Mouse (Mus musculus): ENCODE data around the gene Clec4g. TPM values are rescaled to one million over a fixed set of nuclear protein-coding genes. Genes with fewer than 3 reads are reported as not detected.

Gene Clec4g
- polyA plus RNA-seq, 1 experiment from 2014 or later, result 0.88 TPM

- ATAC-seq (no peak), DNase-seq (ENCODE audit: low spot score) (no peak)
- Histone ChIP-seq H3K4me1 (ENCODE audit: insufficient read depth, low read depth, low read length) (no peaks in the 10 kb centered on the region), H3K36me3 (ENCODE audit: insufficient read depth, low read length) (0 out of 2 replicates have a peak, but pooled peaks cover 3% of the 10 kb centered on the region), H3K4me3 (ENCODE audit: low read depth, low read length) (no peak overlapping the region), H3K27ac (ENCODE audit: low read length) (no peak overlapping the region), H3K9ac (replicated peaks; ENCODE audit: low read depth) (no peak overlapping the region), H3K9me3 (ENCODE audit: low read length) (no peaks in the 10 kb centered on the region), H3K27me3 (replicated peaks; ENCODE audit: insufficient read depth, low read length) (no peaks in the 10 kb centered on the region), H3K4me2 (replicated peaks; ENCODE audit: low read depth, low read length) (no peak overlapping the region)
- 61% methylated on average over 6 of the region's 6 CpGs for WGBS
- TF ChIP-seq EP300 (IDR thresholded peaks at IDR 0.05), result no peak
- no peak for TF ChIP-seq CTCF (IDR thresholded peaks at IDR 0.05)
Measured at GRCm38 (mm10) chr8:3683408-3684176, 36.9 kb downstream of the Clec4g start.

GRCm38 (mm10) chr8:3682435-3682834, 38.0 kb downstream of the Clec4g start:
- WGBS, result 90% methylated on average over 5 of the region's 5 CpGs
- 0 out of 2 replicates have a peak, but pooled peaks cover 2% of the 10 kb centered on the region for H3K4me1 ChIP-seq (ENCODE audit: insufficient read depth, low read depth, low read length)
- 0 out of 2 replicates have a peak, but pooled peaks cover 3% of the 10 kb centered on the region for H3K36me3 ChIP-seq (ENCODE audit: insufficient read depth, low read length)
- H3K4me2 ChIP-seq (replicated peaks; ENCODE audit: low read depth, low read length), result no peak overlapping the region
- TF ChIP-seq CTCF (IDR thresholded peaks at IDR 0.05) (no peak), EP300 (IDR thresholded peaks at IDR 0.05) (no peak)
- no peak overlapping the region for H3K27ac ChIP-seq (ENCODE audit: low read length)
- H3K4me3 ChIP-seq (ENCODE audit: low read depth, low read length), result no peak overlapping the region
- H3K9ac ChIP-seq (replicated peaks; ENCODE audit: low read depth), result no peak overlapping the region
- no peaks in the 10 kb centered on the region for H3K9me3 ChIP-seq (ENCODE audit: low read length)
- no peaks in the 10 kb centered on the region for H3K27me3 ChIP-seq (replicated peaks; ENCODE audit: insufficient read depth, low read length)
- no peak for ATAC-seq
- DNase-seq (ENCODE audit: low spot score), result no peak

GRCm38 (mm10) chr8:3679656-3680055, 40.8 kb downstream of the Clec4g start:
- H3K27ac ChIP-seq (ENCODE audit: low read length), result no peak overlapping the region
- H3K36me3 ChIP-seq (ENCODE audit: insufficient read depth, low read length), result 0 out of 2 replicates have a peak, but pooled peaks cover 3% of the 10 kb centered on the region
- no peak for TF ChIP-seq CTCF (IDR thresholded peaks at IDR 0.05)
- TF ChIP-seq EP300 (IDR thresholded peaks at IDR 0.05), result no peak
- no peak overlapping the region for H3K9ac ChIP-seq (replicated peaks; ENCODE audit: low read depth)
- H3K27me3 ChIP-seq (replicated peaks; ENCODE audit: insufficient read depth, low read length), result no peaks in the 10 kb centered on the region
- no peak overlapping the region for H3K4me2 ChIP-seq (replicated peaks; ENCODE audit: low read depth, low read length)
- DNase-seq (ENCODE audit: low spot score) (no peak), ATAC-seq (no peak)
- H3K4me1 ChIP-seq (ENCODE audit: insufficient read depth, low read depth, low read length), result 0 out of 2 replicates have a peak, but pooled peaks cover 2% of the 10 kb centered on the region
- 62% methylated on average over 5 of the region's 5 CpGs for WGBS
- H3K9me3 ChIP-seq (ENCODE audit: low read length), result no peaks in the 10 kb centered on the region
- H3K4me3 ChIP-seq (ENCODE audit: low read depth, low read length), result no peak overlapping the region

GRCm38 (mm10) chr8:3679236-3679635, 41.2 kb downstream of the Clec4g start:
- Histone ChIP-seq H3K4me3 (ENCODE audit: low read depth, low read length) (no peak overlapping the region), H3K4me2 (replicated peaks; ENCODE audit: low read depth, low read length) (no peak overlapping the region), H3K9ac (replicated peaks; ENCODE audit: low read depth) (no peak overlapping the region), H3K36me3 (ENCODE audit: insufficient read depth, low read length) (0 out of 2 replicates have a peak, but pooled peaks cover 3% of the 10 kb centered on the region), H3K27ac (ENCODE audit: low read length) (no peak overlapping the region), H3K27me3 (replicated peaks; ENCODE audit: insufficient read depth, low read length) (no peaks in the 10 kb centered on the region), H3K9me3 (ENCODE audit: low read length) (no peaks in the 10 kb centered on the region), H3K4me1 (ENCODE audit: insufficient read depth, low read depth, low read length) (0 out of 2 replicates have a peak, but pooled peaks cover 2% of the 10 kb centered on the region)
- WGBS, result 95% methylated on average over 23 of the region's 23 CpGs
- ATAC-seq (no peak), DNase-seq (ENCODE audit: low spot score) (no peak)
- TF ChIP-seq CTCF (IDR thresholded peaks at IDR 0.05) (no peak), EP300 (IDR thresholded peaks at IDR 0.05) (no peak)

GRCm38 (mm10) chr8:3678831-3679230, 41.6 kb downstream of the Clec4g start:
- H3K4me2 ChIP-seq (replicated peaks; ENCODE audit: low read depth, low read length), result no peak overlapping the region
- no peaks in the 10 kb centered on the region for H3K9me3 ChIP-seq (ENCODE audit: low read length)
- no peak overlapping the region for H3K27ac ChIP-seq (ENCODE audit: low read length)
- TF ChIP-seq CTCF (IDR thresholded peaks at IDR 0.05), result no peak
- TF ChIP-seq EP300 (IDR thresholded peaks at IDR 0.05), result no peak
- DNase-seq (ENCODE audit: low spot score), result no peak
- no peak overlapping the region for H3K9ac ChIP-seq (replicated peaks; ENCODE audit: low read depth)
- no peak for ATAC-seq
- 96% methylated on average over 23 of the region's 23 CpGs for WGBS
- H3K4me1 ChIP-seq (ENCODE audit: insufficient read depth, low read depth, low read length), result 0 out of 2 replicates have a peak, but pooled peaks cover 2% of the 10 kb centered on the region
- no peak overlapping the region for H3K4me3 ChIP-seq (ENCODE audit: low read depth, low read length)
- 0 out of 2 replicates have a peak, but pooled peaks cover 3% of the 10 kb centered on the region for H3K36me3 ChIP-seq (ENCODE audit: insufficient read depth, low read length)
- no peaks in the 10 kb centered on the region for H3K27me3 ChIP-seq (replicated peaks; ENCODE audit: insufficient read depth, low read length)

GRCm38 (mm10) chr8:3676993-3677579, 43.4 kb downstream of the Clec4g start:
- peak overlapping the region; percentile 71 for H3K4me2 ChIP-seq (replicated peaks; ENCODE audit: low read depth, low read length)
- 0 out of 2 replicates have a peak, but pooled peaks have one; percentile 0 for ATAC-seq
- DNase-seq (ENCODE audit: low spot score), result no peak
- peak overlapping the region; percentile 90 for H3K27ac ChIP-seq (ENCODE audit: low read length)
- peak overlapping the region; percentile 85 for H3K4me3 ChIP-seq (ENCODE audit: low read depth, low read length)
- WGBS, result 2% methylated on average over 15 of the region's 15 CpGs
- TF ChIP-seq EP300 (IDR thresholded peaks at IDR 0.05) (no peak), CTCF (IDR thresholded peaks at IDR 0.05) (no peak)
- peaks cover 5% of the 10 kb centered on the region; the same call in 1 of the 2 replicates for H3K4me1 ChIP-seq (ENCODE audit: insufficient read depth, low read depth, low read length)
- 0 out of 2 replicates have a peak, but pooled peaks cover 3% of the 10 kb centered on the region for H3K36me3 ChIP-seq (ENCODE audit: insufficient read depth, low read length)
- H3K9me3 ChIP-seq (ENCODE audit: low read length), result no peaks in the 10 kb centered on the region
- H3K9ac ChIP-seq (replicated peaks; ENCODE audit: low read depth), result peak overlapping the region; percentile 91
- H3K27me3 ChIP-seq (replicated peaks; ENCODE audit: insufficient read depth, low read length), result no peaks in the 10 kb centered on the region

Data from lung, postnatal 0 days (tissue).